Mouse (Mus musculus) T-cell, adult 2 months (primary cell): ENCODE results near the gene Nts.
"Not testable (repeated sequence)": the region's sequence is repeated elsewhere in the genome, so short reads cannot be mapped to it uniquely, and the experiment has no call there.

Experiments used
- DNase-seq: peaks from one replicate; pipeline ENCODE4 v3.0.0; 2022; ENCODE audit warnings: low spot score

The Nts gene

DNA sequence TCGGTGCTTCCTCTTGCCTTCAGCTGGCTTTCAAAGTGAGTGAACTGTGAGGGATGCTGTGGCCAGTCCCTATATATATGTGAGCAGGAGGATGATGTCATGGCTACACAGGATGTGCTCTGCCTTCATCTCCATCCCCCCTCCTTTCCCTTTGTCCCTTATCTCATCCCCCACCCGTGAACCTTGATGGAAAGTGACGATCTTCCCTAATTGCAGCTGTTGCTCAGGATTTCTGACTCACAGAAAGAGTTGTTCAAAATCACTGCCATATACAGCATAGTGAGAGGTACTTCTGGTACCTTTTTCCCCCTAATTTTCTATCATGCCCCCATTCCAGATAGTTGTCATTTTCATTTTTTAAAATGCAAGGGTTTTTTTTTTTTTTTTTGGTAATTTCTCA, at the start of gene Nts:
Nts (minus strand) TSS at position 101 of the 400 bp plus-strand sequence.
- no peak for DNase-seq

DNA sequence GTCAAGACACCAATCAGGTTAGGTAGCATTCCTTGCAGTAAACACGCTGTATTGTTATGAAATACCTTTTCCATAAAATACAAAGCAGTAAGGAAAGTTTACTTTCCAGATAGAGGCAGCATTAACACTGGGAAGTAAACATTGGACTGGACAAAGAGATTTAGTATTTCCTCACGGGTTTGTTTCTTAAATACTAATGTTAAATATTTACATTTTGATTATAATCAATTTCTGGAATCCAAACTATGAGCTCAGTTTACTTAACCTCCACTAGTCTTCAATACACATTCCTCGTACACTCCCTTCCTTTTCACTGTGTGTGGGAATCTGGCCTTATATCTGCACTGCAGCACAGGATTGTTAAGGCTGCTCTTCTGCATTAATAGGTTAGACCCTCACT, 37.6 kb upstream of the Nts start:
- no peak for DNase-seq

- DNase-seq: no peak
Measured at GRCm38 (mm10) chr10:102514159-102514558, 23.9 kb upstream of the Nts start.

GRCm38 (mm10) chr10:102511807-102512461, 21.6 kb upstream of the Nts start, which contains the start of gene Rassf9:
Gene Rassf9 (plus strand): TSS chr10:102512222.
- no peak for DNase-seq

- no peak for DNase-seq
Measured at GRCm38 (mm10) chr10:102511461-102511806, 21.1 kb upstream of the Nts start.

DNA sequence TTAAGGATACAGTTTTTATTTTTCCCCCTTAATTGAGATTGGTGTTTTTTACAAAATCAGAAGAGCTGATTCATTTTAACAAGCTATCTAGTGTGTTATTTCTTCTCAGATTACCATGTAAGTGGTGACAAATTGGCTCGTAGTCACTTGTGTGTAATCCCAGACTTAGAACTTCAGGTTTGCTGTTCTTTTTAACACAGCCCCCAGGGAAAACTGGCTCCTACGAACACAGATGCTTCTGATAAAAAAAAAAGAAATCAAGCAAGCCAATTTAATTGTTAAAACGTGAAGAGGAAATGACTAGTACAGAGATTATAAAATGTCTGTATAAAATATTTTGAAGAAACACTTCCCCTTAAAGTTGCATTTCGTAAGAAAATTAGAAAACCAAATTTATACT, 17.1 kb upstream of the Nts start:
- DNase-seq: no peak

- no peak for DNase-seq
Measured at GRCm38 (mm10) chr10:102498754-102499153, 8.5 kb upstream of the Nts start.

DNA sequence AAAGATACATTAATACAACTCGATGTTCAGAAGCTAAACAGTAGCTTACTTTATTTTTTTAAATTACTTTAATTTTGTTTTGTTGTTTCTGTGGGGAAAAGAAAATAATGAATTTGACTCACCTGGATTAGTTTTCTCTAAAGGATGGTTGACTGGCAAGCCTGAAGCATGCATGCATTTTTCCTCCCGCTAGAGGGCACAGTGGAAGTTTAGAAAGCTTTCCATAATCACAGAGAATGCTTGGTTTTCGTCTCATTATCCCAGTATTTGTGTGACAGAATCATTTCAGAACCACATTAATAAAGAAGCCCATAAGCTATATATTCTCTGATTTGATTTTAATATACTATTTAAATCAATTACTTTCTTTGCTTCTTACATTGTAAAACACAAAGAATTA, 1.5 kb upstream of the Nts start:
- no peak for DNase-seq

DNA sequence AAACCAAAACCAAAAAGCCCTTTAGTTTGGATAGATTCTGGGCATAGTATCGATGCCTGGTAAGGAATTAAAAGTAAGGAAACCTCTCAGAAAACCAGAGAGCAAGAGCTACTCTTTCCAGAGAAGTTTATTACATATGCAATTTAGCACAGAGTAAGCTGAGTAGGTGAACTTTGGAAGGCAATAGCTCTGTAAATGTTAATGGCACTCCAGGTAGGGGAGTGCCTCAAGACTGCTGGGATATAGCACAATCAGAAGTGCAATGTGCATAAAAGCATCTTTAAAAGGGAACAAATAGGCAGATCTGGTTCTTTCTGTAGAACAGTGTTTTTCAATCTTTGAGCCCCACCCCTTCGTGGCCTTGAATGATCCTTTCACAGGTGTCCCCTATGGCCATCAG, 20.9 kb downstream of the Nts start:
- DNase-seq: no peak

DNA sequence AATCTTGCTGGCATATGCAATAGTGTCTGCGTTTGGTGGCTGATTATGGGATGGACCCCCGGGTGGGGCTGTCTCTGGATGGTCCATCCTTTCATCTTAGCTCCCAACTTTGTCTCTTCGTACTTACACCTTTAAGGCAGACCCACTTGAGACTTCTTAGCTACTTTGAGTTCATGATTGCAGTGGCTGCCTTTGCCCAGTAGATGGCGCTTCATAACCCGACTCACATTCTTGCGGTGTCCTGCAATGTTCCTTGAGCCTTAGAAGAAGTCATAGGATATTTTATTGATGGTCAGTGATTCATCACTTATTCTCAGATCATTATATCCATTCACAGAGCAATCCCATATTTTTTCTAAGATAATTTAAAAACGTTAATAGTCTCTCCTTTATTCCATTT, 38.5 kb downstream of the Nts start:
- DNase-seq: no peak

- no peak for DNase-seq
Measured at GRCm38 (mm10) chr10:102449449-102449848, 40.8 kb downstream of the Nts start.

GRCm38 (mm10) chr10:102444912-102445556, 45.3 kb downstream of the Nts start:
- no peak for DNase-seq

DNA sequence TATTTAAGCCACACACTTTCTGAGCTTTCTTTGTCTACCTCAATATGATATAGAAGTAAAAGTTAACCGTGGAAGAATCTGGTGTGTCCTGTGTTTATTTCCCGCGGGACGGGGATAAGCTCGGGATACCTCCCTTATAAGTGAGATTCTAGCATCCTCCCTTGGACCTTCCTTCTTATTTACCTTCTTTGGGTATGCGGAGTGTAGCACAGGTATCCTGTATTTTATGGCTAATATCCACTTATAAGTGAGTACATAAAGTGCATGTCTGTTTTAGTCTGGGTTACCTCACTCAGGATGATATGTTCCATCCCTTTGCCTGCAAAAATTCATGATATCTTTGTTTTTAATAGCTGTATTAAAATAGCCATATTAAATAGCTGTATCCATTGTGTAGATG, 54.8 kb downstream of the Nts start:
- not testable (repeated sequence) for DNase-seq

GRCm38 (mm10) chr10:102435048-102435447, 55.2 kb downstream of the Nts start:
- not testable (repeated sequence) for DNase-seq
